Mouse (Mus musculus): ENCODE measurements around the gene Aplp1.

- TF ChIP-seq POLR2A (IDR thresholded peaks at IDR 0.05; ENCODE audit: control insufficient read depth, extremely low read depth, insufficient read depth, low read length, poor library complexity): no peak
- no peak for TF ChIP-seq CTCF (IDR thresholded peaks at IDR 0.05; ENCODE audit: borderline replicate concordance, control insufficient read depth, extremely low read depth, insufficient read depth, low read length, poor library complexity)
Measured at GRCm38 (mm10) chr7:30394871-30395270, 50.5 kb downstream of the Aplp1 start.
